Mouse (Mus musculus) neural tube, embryonic 12.5 days (tissue): ENCODE measurements around the gene Pgr15l. TPM values are rescaled to one million over a fixed set of nuclear protein-coding genes. Genes with fewer than 3 reads are reported as not detected.

Source experiments
- ATAC-seq: fragments of 200-750 bp; cut with Nextera tagmentation; 2 replicates; pipeline ENCODE4 v1.8.0; 2017; ENCODE audit warnings: low read depth, mild to moderate bottlenecking, moderate TSS enrichment, moderate library complexity; ENCODE audit not compliant: low FRiP score
- H3K27ac ChIP-seq: fragments of 300-500 bp; sonication (generic); 2 replicates; pipeline ENCODE4 v1.5.1; 2016
- H3K27me3 ChIP-seq: fragments of 300-500 bp; sonication (generic); replicated peaks from 2 replicates; pipeline ENCODE4 v1.6.1; 2016; ENCODE audit warnings: mild to moderate bottlenecking
- H3K36me3 ChIP-seq: fragments of 300-500 bp; sonication (generic); 2 replicates; pipeline ENCODE4 v1.6.1; 2016; ENCODE audit warnings: mild to moderate bottlenecking
- H3K4me1 ChIP-seq: fragments of 300-500 bp; sonication (generic); 2 replicates; pipeline ENCODE4 v1.6.1; 2016
- H3K4me2 ChIP-seq: fragments of 300-500 bp; sonication (generic); replicated peaks from 2 replicates; pipeline ENCODE4 v1.6.1; 2016; ENCODE audit warnings: mild to moderate bottlenecking
- H3K4me3 ChIP-seq: fragments of 300-500 bp; sonication (generic); 2 replicates; pipeline ENCODE4 v1.5.1; 2016
- H3K9ac ChIP-seq: fragments of 300-500 bp; sonication (generic); 2 replicates; pipeline ENCODE4 v1.6.1; 2016; ENCODE audit warnings: mild to moderate bottlenecking
- H3K9me3 ChIP-seq: fragments of 300-500 bp; sonication (generic); 2 replicates; pipeline ENCODE4 v1.6.1; 2016; ENCODE audit warnings: mild to moderate bottlenecking
- WGBS: fragments of 180-500 bp; shearing (Covaris S2); methylation state at CpG from one replicate; pipeline ENCODE4 v1.1.7; 2016; 5-methylcytosine and 5-hydroxymethylcytosine counted together
- polyA plus RNA-seq: library from polyadenylated mRNA; unstranded; fragments of >200 nt; fragmentation: Nextera tagmentation; extraction: Ambion mirVana; gene quantifications from 2 replicates; pipeline ENCODE4 v1.2.1, GENCODE M21; 2016

Pgr15l gene
- polyA plus RNA-seq, result not detected in 2 replicates

DNA sequence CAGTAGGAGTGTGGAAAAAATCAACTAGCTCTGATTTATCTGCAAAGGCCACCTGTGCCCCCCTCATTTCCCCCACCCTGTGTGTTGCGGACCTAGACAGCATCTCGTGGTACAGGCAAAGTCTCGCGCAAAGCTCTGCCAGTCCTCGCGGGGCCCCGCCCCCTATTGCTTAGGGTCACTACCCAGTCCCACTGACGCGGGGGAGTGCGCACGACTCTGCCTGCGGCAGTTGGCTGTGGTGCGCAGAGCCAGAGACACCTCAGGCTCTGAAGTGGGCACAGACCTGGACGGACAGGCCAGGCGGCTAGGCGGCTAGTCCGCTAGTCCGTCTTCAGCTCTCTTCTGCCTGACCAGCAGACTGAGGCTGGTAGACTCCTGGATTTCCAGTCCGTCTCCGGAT is at the start of gene Pgr15l:
Pgr15l (plus strand) TSS at position 228 of the 400 bp plus-strand sequence.
- Histone ChIP-seq H3K9me3 (no peaks in the 10 kb centered on the region), H3K9ac (no peak within 1 kb of the TSS), H3K27me3 (0 out of 2 replicates have a peak, but pooled peaks cover 4% of the 10 kb centered on the region), H3K4me2 (peak within 1 kb of the TSS; percentile 36), H3K4me3 (no peak within 1 kb of the TSS), H3K27ac (no peak within 1 kb of the TSS), H3K36me3 (no peaks in the 10 kb centered on the region), H3K4me1 (no peaks in the 10 kb centered on the region)
- 12% methylated on average over 20 of the region's 20 CpGs for WGBS
- peak; percentile 38; the same call in 1 of the 2 replicates for ATAC-seq

DNA sequence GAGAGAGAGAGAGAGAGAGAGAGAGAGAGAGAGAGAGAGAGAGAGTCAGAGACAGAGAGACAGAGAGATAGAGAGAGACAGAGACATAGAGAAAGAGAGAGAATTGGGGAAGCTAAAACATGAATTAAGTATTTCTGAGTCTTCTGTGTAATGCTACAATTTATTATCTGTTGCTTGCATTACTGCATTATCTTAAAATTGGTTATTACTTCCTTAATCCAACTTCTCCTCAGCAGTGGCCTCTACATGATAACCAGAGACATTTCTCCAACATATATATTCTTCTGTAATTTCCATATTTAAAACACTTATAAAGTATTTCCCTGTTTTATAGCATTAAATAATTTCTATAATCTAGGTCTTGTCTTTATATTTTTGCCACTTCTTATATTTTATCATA is 44.9 kb upstream of the Pgr15l start:
- Histone ChIP-seq H3K9ac (no peak overlapping the region), H3K4me3 (no peak overlapping the region), H3K27ac (no peak overlapping the region), H3K4me1 (no peaks in the 10 kb centered on the region), H3K4me2 (no peak overlapping the region), H3K9me3 (no peaks in the 10 kb centered on the region), H3K36me3 (no peaks in the 10 kb centered on the region), H3K27me3 (no peaks in the 10 kb centered on the region)
- no peak for ATAC-seq

DNA sequence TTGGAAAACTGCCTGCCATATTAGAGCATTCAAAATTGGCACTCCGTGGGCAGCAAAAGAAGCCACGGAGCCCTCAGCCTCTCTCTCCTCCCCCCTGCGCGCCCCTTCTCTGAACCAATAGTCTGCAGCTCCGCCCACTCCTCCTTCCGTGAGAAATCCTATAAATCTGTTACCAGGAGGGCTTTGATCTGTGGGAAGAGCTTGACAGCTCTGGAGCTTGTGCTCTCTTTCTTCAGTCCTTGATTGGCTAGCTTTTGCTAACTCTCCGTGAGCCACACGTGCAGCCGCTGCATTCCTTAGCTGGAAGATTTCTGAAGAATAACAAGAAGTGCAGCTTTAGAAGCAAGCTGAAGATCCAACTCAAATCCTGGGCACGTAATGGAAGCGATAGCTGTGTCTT is 2.6 kb upstream of the Pgr15l start:
- ATAC-seq, result peak; percentile 97
- 18% methylated on average over 10 of the region's 11 CpGs for WGBS
- H3K4me1 ChIP-seq, result no peaks in the 10 kb centered on the region
- no peaks in the 10 kb centered on the region for H3K9me3 ChIP-seq
- 0 out of 2 replicates have a peak, but pooled peaks cover 4% of the 10 kb centered on the region for H3K27me3 ChIP-seq
- H3K4me2 ChIP-seq, result peak overlapping the region; percentile 24; the same call in 1 of the 2 replicates
- H3K4me3 ChIP-seq, result no peak overlapping the region
- H3K36me3 ChIP-seq, result no peaks in the 10 kb centered on the region
- no peak overlapping the region for H3K27ac ChIP-seq
- no peak overlapping the region for H3K9ac ChIP-seq
